Mouse (Mus musculus): ENCODE results near the gene Gapdhs.

GRCm38 (mm10) chr7:30785154-30785553, 41.7 kb upstream of the Gapdhs start:
- TF ChIP-seq CTCF (IDR thresholded peaks at IDR 0.05; ENCODE audit: extremely low read depth, insufficient read depth, low read length) (no peak), POLR2A (IDR thresholded peaks at IDR 0.05; ENCODE audit: extremely low read depth, insufficient read depth, low read length) (no peak)

Data from cortical plate, adult 2 months (tissue).